Mouse (Mus musculus) midbrain, embryonic 15.5 days (tissue): ENCODE measurements at regions not wholly inside any gene's neighbourhood (a gene's known extent, or its start where the extent isn't known, plus 50 kb on each side); places are given as distances from the start of the nearest gene placed in this dataset.
"Not testable (repeated sequence)": the region's sequence is repeated elsewhere in the genome, so short reads cannot be mapped to it uniquely, and the experiment has no call there.

ENCODE experiments used
- ATAC-seq: fragments of 200-750 bp; cut with Nextera tagmentation; replicated peaks from 2 replicates; pipeline ENCODE4 v1.8.0; 2017; ENCODE audit warnings: moderate TSS enrichment
- H3K27ac ChIP-seq: fragments of 300-500 bp; sonication (generic); 2 replicates; pipeline ENCODE4 v1.5.1; 2015; ENCODE audit warnings: mild to moderate bottlenecking, inconsistent platforms
- H3K27me3 ChIP-seq: fragments of 300-500 bp; sonication (generic); replicated peaks from 2 replicates; pipeline ENCODE4 v1.6.1; 2015; ENCODE audit warnings: inconsistent platforms
- H3K36me3 ChIP-seq: fragments of 300-500 bp; sonication (generic); replicated peaks from 2 replicates; pipeline ENCODE4 v1.6.1; 2015; ENCODE audit warnings: inconsistent platforms
- H3K4me1 ChIP-seq: fragments of 300-500 bp; sonication (generic); 2 replicates; pipeline ENCODE4 v1.6.1; 2015; ENCODE audit warnings: inconsistent platforms
- H3K4me2 ChIP-seq: fragments of 300-500 bp; sonication (generic); 2 replicates; pipeline ENCODE4 v1.6.1; 2015; ENCODE audit warnings: inconsistent platforms, mild to moderate bottlenecking, moderate library complexity
- H3K4me3 ChIP-seq: fragments of 300-500 bp; sonication (generic); 2 replicates; pipeline ENCODE4 v1.5.1; 2015; ENCODE audit warnings: mild to moderate bottlenecking, inconsistent platforms
- H3K9ac ChIP-seq: fragments of 300-500 bp; sonication (generic); 2 replicates; pipeline ENCODE4 v1.6.1; 2015; ENCODE audit warnings: mild to moderate bottlenecking, inconsistent platforms
- H3K9me3 ChIP-seq: fragments of 300-500 bp; sonication (generic); 2 replicates; pipeline ENCODE4 v1.6.1; 2016; ENCODE audit warnings: inconsistent platforms
- WGBS: fragments of 180-500 bp; shearing (Covaris S2); methylation state at CpG from one replicate; pipeline ENCODE4 v1.1.7; 2015; ENCODE audit warnings: mixed read lengths; 5-methylcytosine and 5-hydroxymethylcytosine counted together

DNA sequence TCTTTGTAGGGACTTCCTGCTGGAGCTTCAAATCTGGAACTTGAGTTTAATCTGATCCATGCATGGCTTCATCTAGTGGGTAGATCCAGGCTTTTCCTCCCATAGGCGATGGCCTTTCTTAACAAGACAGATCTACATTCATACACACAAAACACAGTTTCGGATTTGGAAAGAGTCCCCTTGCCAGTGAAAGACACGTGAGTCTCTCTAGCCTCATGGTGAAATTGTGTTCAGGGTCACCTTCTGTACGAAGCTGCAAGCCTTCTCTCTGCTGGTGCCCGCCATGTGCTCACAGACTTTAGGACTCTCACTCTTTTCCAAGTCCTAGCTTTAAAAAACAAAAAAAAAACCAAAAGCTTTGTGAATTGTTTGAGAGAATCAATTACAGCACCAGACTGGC, 51.4 kb upstream of the Dlx2 start:
- 76% methylated on average over 5 of the region's 5 CpGs for WGBS

GRCm38 (mm10) chr2:71598368-71598767, 51.8 kb upstream of the Dlx2 start:
- Histone ChIP-seq H3K9ac (no peak overlapping the region), H3K4me3 (no peak overlapping the region), H3K27ac (no peak overlapping the region), H3K4me1 (no peaks in the 10 kb centered on the region), H3K4me2 (no peak overlapping the region), H3K36me3 (no peaks in the 10 kb centered on the region), H3K27me3 (no peaks in the 10 kb centered on the region), H3K9me3 (no peaks in the 10 kb centered on the region)
- ATAC-seq: no peak
- 66% methylated on average over 10 of the region's 10 CpGs for WGBS

More for the DNA sequence above, 51.4 kb upstream of the Dlx2 start:
- Histone ChIP-seq H3K4me1 (no peaks in the 10 kb centered on the region), H3K27me3 (no peaks in the 10 kb centered on the region), H3K9me3 (no peaks in the 10 kb centered on the region), H3K9ac (no peak overlapping the region), H3K4me2 (no peak overlapping the region), H3K4me3 (no peak overlapping the region), H3K27ac (no peak overlapping the region), H3K36me3 (no peaks in the 10 kb centered on the region)
- no peak for ATAC-seq

DNA sequence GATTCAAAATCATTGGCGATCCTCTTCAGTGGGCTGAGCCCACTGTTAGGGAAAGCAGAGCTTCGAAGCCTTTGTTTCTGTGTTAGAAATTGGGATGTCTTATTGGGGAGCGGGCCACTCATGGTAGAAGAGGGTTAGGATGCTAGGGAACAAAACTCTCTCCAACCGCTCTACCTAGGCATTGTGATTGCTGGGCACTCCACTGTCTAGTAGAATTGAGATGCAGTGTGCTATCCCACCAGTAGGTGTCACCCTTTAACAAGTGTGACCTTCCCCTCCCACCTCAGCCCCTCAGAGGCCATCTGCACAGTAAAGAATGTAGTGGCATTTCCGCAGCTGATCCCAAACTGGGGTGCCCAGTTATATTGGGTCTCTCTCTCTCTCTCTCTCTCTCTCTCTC, 52.2 kb upstream of the Dlx2 start:
- ATAC-seq: peak; percentile 75
- no peak overlapping the region for H3K4me3 ChIP-seq
- no peak overlapping the region for H3K4me2 ChIP-seq
- H3K9me3 ChIP-seq: no peaks in the 10 kb centered on the region
- no peaks in the 10 kb centered on the region for H3K4me1 ChIP-seq
- no peaks in the 10 kb centered on the region for H3K36me3 ChIP-seq
- 15% methylated on average over 5 of the region's 5 CpGs for WGBS
- H3K27ac ChIP-seq: no peak overlapping the region
- H3K27me3 ChIP-seq: no peaks in the 10 kb centered on the region
- no peak overlapping the region for H3K9ac ChIP-seq

- whole genome bisulfite sequencing: 72% methylated on average over 7 of the region's 7 CpGs
- Histone ChIP-seq H3K27me3 (no peaks in the 10 kb centered on the region), H3K4me3 (no peak overlapping the region), H3K27ac (no peak overlapping the region), H3K9ac (no peak overlapping the region), H3K4me1 (no peaks in the 10 kb centered on the region), H3K36me3 (no peaks in the 10 kb centered on the region), H3K4me2 (no peak overlapping the region), H3K9me3 (no peaks in the 10 kb centered on the region)
- no peak for ATAC-seq
Observed at GRCm38 (mm10) chr2:71600213-71600612, 53.7 kb upstream of the Dlx2 start.

- ATAC-seq: no peak
- WGBS: 42% methylated on average over 1 of the region's 1 CpGs
- Histone ChIP-seq H3K4me3 (no peak overlapping the region), H3K36me3 (no peaks in the 10 kb centered on the region), H3K27ac (no peak overlapping the region), H3K9me3 (no peaks in the 10 kb centered on the region), H3K27me3 (no peaks in the 10 kb centered on the region), H3K9ac (no peak overlapping the region), H3K4me2 (no peak overlapping the region), H3K4me1 (no peaks in the 10 kb centered on the region)
Observed at GRCm38 (mm10) chr2:71600999-71601398, 54.4 kb upstream of the Dlx2 start.

- H3K36me3 ChIP-seq, H3K4me3 ChIP-seq, ATAC-seq, H3K27me3 ChIP-seq, H3K4me2 ChIP-seq, H3K27ac ChIP-seq, H3K9ac ChIP-seq, H3K9me3 ChIP-seq: not testable (repeated sequence)
- H3K4me1 ChIP-seq: peaks cover 10% of the 10 kb centered on the region
- 95% methylated on average over 8 of the region's 8 CpGs for WGBS
Observed at GRCm38 (mm10) chr2:71603796-71604195, 57.2 kb upstream of the Dlx2 start.

- H3K4me2 ChIP-seq: no peak overlapping the region
- no peaks in the 10 kb centered on the region for H3K27me3 ChIP-seq
- peaks cover 10% of the 10 kb centered on the region for H3K4me1 ChIP-seq
- WGBS: 96% methylated on average over 1 of the region's 1 CpGs
- H3K27ac ChIP-seq: no peak overlapping the region
- no peaks in the 10 kb centered on the region for H3K36me3 ChIP-seq
- no peak overlapping the region for H3K4me3 ChIP-seq
- ATAC-seq: no peak
- no peaks in the 10 kb centered on the region for H3K9me3 ChIP-seq
- no peak overlapping the region for H3K9ac ChIP-seq
Observed at GRCm38 (mm10) chr2:71605606-71606005, 59.1 kb upstream of the Dlx2 start.

GRCm38 (mm10) chr2:71607087-71607502, 60.5 kb upstream of the Dlx2 start:
- H3K9ac ChIP-seq: no peak overlapping the region
- peaks cover 13% of the 10 kb centered on the region for H3K4me1 ChIP-seq
- no peak for ATAC-seq
- no peaks in the 10 kb centered on the region for H3K27me3 ChIP-seq
- H3K4me3 ChIP-seq: no peak overlapping the region
- H3K27ac ChIP-seq: no peak overlapping the region
- no peaks in the 10 kb centered on the region for H3K36me3 ChIP-seq
- 92% methylated on average over 3 of the region's 3 CpGs for WGBS
- H3K9me3 ChIP-seq: no peaks in the 10 kb centered on the region
- no peak overlapping the region for H3K4me2 ChIP-seq

GRCm38 (mm10) chr2:71613216-71613615, 66.7 kb upstream of the Dlx2 start:
- H3K4me1 ChIP-seq: peaks cover 16% of the 10 kb centered on the region
- peak overlapping the region; percentile 66 for H3K27ac ChIP-seq
- H3K36me3 ChIP-seq: no peaks in the 10 kb centered on the region
- no peak overlapping the region for H3K9ac ChIP-seq
- H3K4me2 ChIP-seq: no peak overlapping the region
- no peak overlapping the region for H3K4me3 ChIP-seq
- H3K9me3 ChIP-seq: no peaks in the 10 kb centered on the region
- no peaks in the 10 kb centered on the region for H3K27me3 ChIP-seq
- 47% methylated on average over 2 of the region's 2 CpGs for WGBS
- no peak for ATAC-seq

DNA sequence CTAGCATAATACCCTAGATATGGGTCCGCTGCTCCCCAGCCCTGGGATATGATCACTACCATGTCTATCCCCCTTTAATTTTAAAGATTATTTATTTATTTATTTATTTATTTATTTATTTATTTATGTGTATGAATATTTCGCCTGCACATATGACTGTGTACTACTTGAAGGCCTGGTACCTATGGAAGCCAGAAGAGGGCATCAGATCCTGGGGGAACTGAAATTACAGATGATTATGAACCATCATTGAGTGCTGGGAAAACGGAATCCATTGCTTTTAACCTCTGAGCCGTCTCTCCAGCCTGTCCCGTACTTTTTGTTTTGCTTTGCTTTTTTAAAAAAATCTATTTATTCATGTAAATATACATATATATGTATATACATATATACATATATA, 70.0 kb upstream of the Dlx2 start:
- no peak overlapping the region for H3K4me2 ChIP-seq
- WGBS: 86% methylated on average over 5 of the region's 5 CpGs
- no peaks in the 10 kb centered on the region for H3K9me3 ChIP-seq
- no peak overlapping the region for H3K27ac ChIP-seq
- H3K4me3 ChIP-seq: no peak overlapping the region
- H3K4me1 ChIP-seq: peaks cover 12% of the 10 kb centered on the region
- no peaks in the 10 kb centered on the region for H3K27me3 ChIP-seq
- no peak for ATAC-seq
- no peak overlapping the region for H3K9ac ChIP-seq
- H3K36me3 ChIP-seq: no peaks in the 10 kb centered on the region

DNA sequence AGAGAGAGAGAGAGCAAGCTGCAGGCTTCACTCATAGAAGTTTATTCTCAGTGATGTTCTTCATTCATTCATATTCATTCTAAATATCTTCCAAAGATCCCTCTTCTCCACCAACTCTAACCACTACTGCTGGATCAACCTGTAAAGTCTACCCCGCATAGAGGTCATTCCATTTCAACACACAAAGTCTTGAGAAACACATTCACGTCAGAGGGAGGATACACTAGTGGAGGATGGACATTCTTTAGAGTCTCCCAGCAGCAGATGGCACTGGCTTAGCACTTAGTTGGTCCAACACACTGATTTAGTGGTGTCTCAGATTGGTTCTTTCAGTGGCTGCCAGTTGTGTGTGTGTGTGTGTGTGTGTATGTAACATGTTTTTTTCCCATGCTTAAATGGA, 74.9 kb upstream of the Dlx2 start:
- Histone ChIP-seq H3K27me3 (no peaks in the 10 kb centered on the region), H3K4me3 (no peak overlapping the region), H3K27ac (no peak overlapping the region), H3K9ac (no peak overlapping the region), H3K4me1 (peaks cover 15% of the 10 kb centered on the region), H3K9me3 (no peaks in the 10 kb centered on the region), H3K4me2 (no peak overlapping the region), H3K36me3 (no peaks in the 10 kb centered on the region)
- no peak for ATAC-seq
- WGBS: 92% methylated on average over 2 of the region's 2 CpGs

DNA sequence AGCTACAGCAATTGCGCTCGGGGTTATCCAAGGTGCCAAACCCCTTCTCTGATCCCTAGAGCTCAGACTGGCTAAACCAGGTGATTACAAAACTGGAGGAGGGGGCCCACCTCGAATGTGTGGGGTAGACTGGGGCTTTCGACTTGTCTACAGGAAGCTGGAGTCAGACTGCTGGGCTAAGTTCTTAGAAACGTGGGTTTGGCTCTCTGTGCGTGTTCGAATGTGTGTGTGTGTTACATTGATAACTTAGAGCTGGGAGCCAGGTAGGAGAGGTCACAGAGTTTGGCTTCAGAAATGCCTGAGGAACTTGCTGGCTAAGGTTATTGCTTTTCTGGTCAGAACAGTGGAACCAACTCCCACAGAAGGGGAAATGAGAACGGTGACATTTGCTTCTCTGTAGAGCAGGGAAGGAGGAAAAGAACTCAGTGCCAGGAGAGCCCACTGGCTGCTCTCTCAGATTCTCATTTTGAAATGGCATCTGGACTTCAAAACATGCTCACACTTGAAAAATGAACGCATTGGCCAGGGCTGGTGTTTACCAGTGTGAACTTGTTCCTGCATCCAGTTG, 76.1 kb upstream of the Dlx2 start:
- Histone ChIP-seq H3K27ac (no peak overlapping the region), H3K4me1 (peaks cover 27% of the 10 kb centered on the region), H3K36me3 (no peaks in the 10 kb centered on the region), H3K4me2 (no peak overlapping the region), H3K27me3 (no peaks in the 10 kb centered on the region), H3K9me3 (no peaks in the 10 kb centered on the region), H3K4me3 (no peak overlapping the region), H3K9ac (no peak overlapping the region)
- 81% methylated on average over 9 of the region's 9 CpGs for WGBS
- no peak for ATAC-seq

DNA sequence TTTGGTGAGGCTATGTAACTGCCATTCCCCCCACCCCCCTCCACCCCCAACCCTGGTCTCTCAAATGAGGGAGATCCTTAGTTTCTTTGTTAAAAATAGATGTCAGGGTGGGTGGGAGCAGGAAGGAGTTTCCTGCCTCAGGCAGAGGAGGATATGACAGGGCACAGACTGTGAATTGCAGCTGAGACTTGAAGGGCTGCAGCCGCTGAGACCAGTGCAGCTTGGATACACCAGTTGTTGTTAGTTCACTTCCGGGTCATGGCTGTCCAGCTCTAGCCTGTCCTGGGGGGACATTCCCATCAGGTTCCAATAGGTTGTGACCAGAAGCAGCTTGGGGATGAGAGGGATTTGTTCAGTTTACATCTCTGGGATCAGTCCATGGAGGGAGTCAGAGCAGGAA, 76.6 kb upstream of the Dlx2 start:
- 69% methylated on average over 2 of the region's 2 CpGs for WGBS
- Histone ChIP-seq H3K4me3 (no peak overlapping the region), H3K9me3 (no peaks in the 10 kb centered on the region), H3K9ac (no peak overlapping the region), H3K27ac (no peak overlapping the region), H3K4me2 (no peak overlapping the region), H3K27me3 (no peaks in the 10 kb centered on the region), H3K36me3 (no peaks in the 10 kb centered on the region), H3K4me1 (peaks cover 27% of the 10 kb centered on the region)
- ATAC-seq: no peak
